Mouse (Mus musculus) midbrain, embryonic 15.5 days (tissue): ENCODE results near the gene Ccdc150. TPM values are rescaled to one million over a fixed set of nuclear protein-coding genes. Genes with fewer than 3 reads are reported as not detected.

Experiments
- ATAC-seq: fragments of 200-750 bp; cut with Nextera tagmentation; replicated peaks from 2 replicates; pipeline ENCODE4 v1.8.0; 2017; ENCODE audit warnings: moderate TSS enrichment
- H3K27ac ChIP-seq: fragments of 300-500 bp; sonication (generic); 2 replicates; pipeline ENCODE4 v1.5.1; 2015; ENCODE audit warnings: mild to moderate bottlenecking, inconsistent platforms
- H3K27me3 ChIP-seq: fragments of 300-500 bp; sonication (generic); replicated peaks from 2 replicates; pipeline ENCODE4 v1.6.1; 2015; ENCODE audit warnings: inconsistent platforms
- H3K36me3 ChIP-seq: fragments of 300-500 bp; sonication (generic); replicated peaks from 2 replicates; pipeline ENCODE4 v1.6.1; 2015; ENCODE audit warnings: inconsistent platforms
- H3K4me1 ChIP-seq: fragments of 300-500 bp; sonication (generic); 2 replicates; pipeline ENCODE4 v1.6.1; 2015; ENCODE audit warnings: inconsistent platforms
- H3K4me2 ChIP-seq: fragments of 300-500 bp; sonication (generic); 2 replicates; pipeline ENCODE4 v1.6.1; 2015; ENCODE audit warnings: inconsistent platforms, mild to moderate bottlenecking, moderate library complexity
- H3K4me3 ChIP-seq: fragments of 300-500 bp; sonication (generic); 2 replicates; pipeline ENCODE4 v1.5.1; 2015; ENCODE audit warnings: mild to moderate bottlenecking, inconsistent platforms
- H3K9ac ChIP-seq: fragments of 300-500 bp; sonication (generic); 2 replicates; pipeline ENCODE4 v1.6.1; 2015; ENCODE audit warnings: mild to moderate bottlenecking, inconsistent platforms
- H3K9me3 ChIP-seq: fragments of 300-500 bp; sonication (generic); 2 replicates; pipeline ENCODE4 v1.6.1; 2016; ENCODE audit warnings: inconsistent platforms
- WGBS: fragments of 180-500 bp; shearing (Covaris S2); methylation state at CpG from one replicate; pipeline ENCODE4 v1.1.7; 2015; ENCODE audit warnings: mixed read lengths; 5-methylcytosine and 5-hydroxymethylcytosine counted together
- polyA plus RNA-seq: library from polyadenylated mRNA; unstranded; fragments of >200 nt; fragmentation: Nextera tagmentation; extraction: Ambion mirVana; gene quantifications from 2 replicates; pipeline ENCODE4 v1.2.1, GENCODE M21; 2015

The Ccdc150 gene
- polyA plus RNA-seq = 0.09 and 0.14 TPM in 2 replicates

DNA sequence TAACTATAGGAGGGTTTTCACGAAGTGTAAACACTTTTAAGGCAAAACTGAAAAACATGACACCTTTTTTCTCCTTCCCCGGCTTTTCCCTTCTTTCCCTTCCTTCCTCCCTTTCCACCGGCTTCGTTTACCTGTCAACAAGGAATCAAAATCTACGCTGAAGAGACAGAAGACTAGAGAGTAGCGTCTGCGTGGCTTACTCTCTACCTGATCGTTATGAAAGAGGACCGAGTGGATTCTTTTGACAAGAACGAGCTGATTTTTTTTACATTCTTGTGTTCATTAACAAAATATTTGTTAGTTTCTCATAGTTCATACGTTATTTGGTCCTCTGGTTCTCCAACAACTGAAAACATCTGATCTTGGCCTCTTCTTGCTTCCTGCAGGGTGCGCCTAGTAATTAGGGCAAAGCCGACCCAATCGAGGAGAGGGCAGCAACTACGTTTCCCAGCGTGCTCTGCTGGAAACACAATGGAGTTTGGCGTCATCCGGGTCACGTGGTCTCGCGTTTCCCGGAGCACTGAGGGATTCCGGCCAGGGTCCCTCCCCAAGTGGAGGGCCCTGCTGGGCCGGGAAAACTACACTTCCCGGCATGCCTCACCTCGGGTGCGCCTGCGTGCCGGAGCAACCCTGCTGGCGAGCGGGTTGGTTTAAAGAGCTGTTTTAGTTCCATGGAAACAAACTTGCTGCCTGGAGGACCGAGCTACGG lies at the start of gene Ccdc150:
Gene Ccdc150 (plus strand): TSS at position 526 of the 709 bp plus-strand sequence.
- H3K4me3 ChIP-seq = peak within 1 kb of the TSS; percentile 48
- 17% methylated on average over 33 of the region's 33 CpGs for WGBS
- H3K4me1 ChIP-seq = peaks cover 8% of the 10 kb centered on the region
- no peaks in the 10 kb centered on the region for H3K27me3 ChIP-seq
- peak; percentile 100 for ATAC-seq
- H3K9ac ChIP-seq = peak within 1 kb of the TSS; percentile 31
- no peak within 1 kb of the TSS for H3K27ac ChIP-seq
- no peaks in the 10 kb centered on the region for H3K36me3 ChIP-seq
- H3K4me2 ChIP-seq = peak within 1 kb of the TSS; percentile 76
- no peaks in the 10 kb centered on the region for H3K9me3 ChIP-seq

- no peaks in the 10 kb centered on the region for H3K9me3 ChIP-seq
- H3K36me3 ChIP-seq = no peaks in the 10 kb centered on the region
- H3K4me1 ChIP-seq = no peaks in the 10 kb centered on the region
- H3K4me2 ChIP-seq = no peak overlapping the region
- 97% methylated on average over 3 of the region's 3 CpGs for WGBS
- no peak overlapping the region for H3K9ac ChIP-seq
- H3K4me3 ChIP-seq = no peak overlapping the region
- ATAC-seq = no peak
- no peaks in the 10 kb centered on the region for H3K27me3 ChIP-seq
- no peak overlapping the region for H3K27ac ChIP-seq
Measured at GRCm38 (mm10) chr1:54220273-54220672, 30.2 kb upstream of the Ccdc150 start.

DNA sequence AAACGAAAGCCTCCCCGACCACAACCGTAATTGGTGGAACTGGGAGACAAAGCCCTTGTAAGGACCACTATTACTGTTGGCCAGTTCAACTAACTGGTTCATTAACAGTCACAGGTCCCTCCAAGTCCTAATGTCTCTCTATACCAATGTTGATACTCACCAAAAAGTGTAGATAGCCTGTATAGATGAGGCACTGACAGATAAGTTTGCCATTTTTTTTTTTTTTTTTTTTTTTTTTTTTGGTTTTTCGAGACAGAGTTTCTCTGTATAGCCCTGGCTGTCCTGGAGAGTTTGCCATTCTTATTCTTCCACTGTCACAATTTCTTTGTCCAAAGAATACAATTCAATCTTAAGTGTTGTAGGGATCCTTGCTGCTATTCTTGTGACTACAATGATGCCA lies 7.8 kb upstream of the Ccdc150 start:
- Histone ChIP-seq H3K36me3 (no peaks in the 10 kb centered on the region), H3K9ac (no peak overlapping the region), H3K27ac (no peak overlapping the region), H3K27me3 (no peaks in the 10 kb centered on the region), H3K4me1 (no peaks in the 10 kb centered on the region), H3K4me2 (no peak overlapping the region), H3K4me3 (no peak overlapping the region), H3K9me3 (no peaks in the 10 kb centered on the region)
- ATAC-seq = no peak
- 93% methylated on average over 4 of the region's 4 CpGs for WGBS

- H3K4me1 ChIP-seq = no peaks in the 10 kb centered on the region
- no peaks in the 10 kb centered on the region for H3K9me3 ChIP-seq
- no peak overlapping the region for H3K27ac ChIP-seq
- H3K27me3 ChIP-seq = no peaks in the 10 kb centered on the region
- H3K36me3 ChIP-seq = no peaks in the 10 kb centered on the region
- no peak overlapping the region for H3K4me2 ChIP-seq
- WGBS = 62% methylated on average over 3 of the region's 3 CpGs
- H3K4me3 ChIP-seq = no peak overlapping the region
- no peak overlapping the region for H3K9ac ChIP-seq
- ATAC-seq = no peak
Measured at GRCm38 (mm10) chr1:54275552-54275951, 25.1 kb downstream of the Ccdc150 start.

DNA sequence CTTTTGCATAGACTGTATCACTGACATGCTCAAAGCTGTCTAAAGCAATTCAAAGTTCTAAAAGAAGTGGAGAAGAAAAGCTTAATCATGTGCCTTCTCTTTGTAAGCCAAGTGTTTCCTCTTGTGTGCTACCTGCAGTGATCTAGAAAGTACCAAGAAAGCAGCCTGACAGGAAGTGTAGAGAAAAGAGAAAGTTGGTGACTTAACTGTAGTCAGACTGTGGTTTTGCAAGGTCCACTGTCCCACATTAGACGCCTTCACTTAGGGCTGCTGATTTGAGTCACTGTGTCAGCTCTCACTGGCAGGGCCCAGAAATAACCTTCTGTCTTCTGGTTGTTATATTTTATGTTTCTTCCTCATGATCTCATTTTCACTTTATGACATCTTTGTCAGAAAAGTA lies 29.1 kb downstream of the Ccdc150 start:
- H3K4me2 ChIP-seq = no peak overlapping the region
- no peak overlapping the region for H3K4me3 ChIP-seq
- WGBS = 93% methylated on average over 1 of the region's 1 CpGs
- no peak for ATAC-seq
- H3K9ac ChIP-seq = no peak overlapping the region
- H3K27me3 ChIP-seq = no peaks in the 10 kb centered on the region
- H3K9me3 ChIP-seq = no peaks in the 10 kb centered on the region
- no peaks in the 10 kb centered on the region for H3K4me1 ChIP-seq
- H3K27ac ChIP-seq = no peak overlapping the region
- no peaks in the 10 kb centered on the region for H3K36me3 ChIP-seq

GRCm38 (mm10) chr1:54280651-54281050 lies 30.2 kb downstream of the Ccdc150 start:
- ATAC-seq = no peak
- no peak overlapping the region for H3K27ac ChIP-seq
- no peak overlapping the region for H3K4me2 ChIP-seq
- H3K4me3 ChIP-seq = no peak overlapping the region
- H3K9ac ChIP-seq = no peak overlapping the region
- H3K9me3 ChIP-seq = no peaks in the 10 kb centered on the region
- H3K36me3 ChIP-seq = no peaks in the 10 kb centered on the region
- no peaks in the 10 kb centered on the region for H3K4me1 ChIP-seq
- 85% methylated on average over 3 of the region's 3 CpGs for WGBS
- H3K27me3 ChIP-seq = no peaks in the 10 kb centered on the region

DNA sequence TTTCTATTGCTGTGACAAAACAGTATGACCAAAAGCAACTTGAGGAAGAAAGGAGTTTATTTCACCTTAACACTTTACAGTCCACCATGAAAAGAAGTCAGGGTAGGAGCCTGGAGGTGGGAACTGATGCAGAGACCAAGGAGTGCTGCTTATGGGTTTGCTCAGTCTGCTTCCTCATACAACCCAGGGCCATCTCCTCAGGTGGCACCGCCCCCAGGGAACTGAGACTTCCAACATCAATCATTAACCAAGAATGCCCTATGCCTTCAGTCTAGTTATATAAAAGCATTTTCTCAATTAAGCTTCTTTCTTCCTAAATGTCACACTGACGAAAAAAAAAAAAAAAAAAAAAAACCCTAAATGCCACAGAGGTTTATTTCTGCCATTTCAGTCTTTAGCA lies 55.9 kb downstream of the Ccdc150 start:
- Histone ChIP-seq H3K27ac (no peak overlapping the region), H3K9ac (no peak overlapping the region), H3K4me2 (no peak overlapping the region), H3K36me3 (no peaks in the 10 kb centered on the region), H3K4me1 (no peaks in the 10 kb centered on the region), H3K4me3 (no peak overlapping the region), H3K27me3 (no peaks in the 10 kb centered on the region), H3K9me3 (no peaks in the 10 kb centered on the region)
- WGBS = 69% methylated on average over 2 of the region's 2 CpGs
- ATAC-seq = no peak

DNA sequence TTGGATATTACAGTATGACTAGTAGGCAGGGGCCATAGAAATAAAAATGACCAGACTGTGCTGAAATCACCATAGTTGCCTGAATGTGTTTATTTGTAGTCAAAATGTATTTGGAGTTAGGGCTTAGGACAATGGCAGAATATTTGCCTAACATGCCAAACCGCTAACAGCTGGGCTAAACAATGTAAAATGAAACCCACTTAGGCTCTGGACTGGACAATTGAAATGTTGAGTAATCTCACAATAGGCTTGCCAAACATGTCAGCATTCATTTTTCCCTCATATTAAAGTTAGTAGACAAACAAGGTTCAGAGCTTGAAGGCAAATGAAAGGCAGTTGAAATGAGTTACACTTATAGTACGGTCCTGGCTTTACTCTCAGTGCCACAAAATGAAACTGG lies 76.2 kb downstream of the Ccdc150 start:
- WGBS = 95% methylated on average over 2 of the region's 2 CpGs
- Histone ChIP-seq H3K4me3 (no peak overlapping the region), H3K9ac (no peak overlapping the region), H3K9me3 (no peaks in the 10 kb centered on the region), H3K27ac (no peak overlapping the region), H3K36me3 (no peaks in the 10 kb centered on the region), H3K4me2 (no peak overlapping the region), H3K4me1 (no peaks in the 10 kb centered on the region), H3K27me3 (no peaks in the 10 kb centered on the region)
- no peak for ATAC-seq

GRCm38 (mm10) chr1:54327876-54328545 lies 77.5 kb downstream of the Ccdc150 start:
- Histone ChIP-seq H3K9ac (no peak overlapping the region), H3K4me3 (no peak overlapping the region), H3K36me3 (no peaks in the 10 kb centered on the region), H3K27ac (no peak overlapping the region), H3K27me3 (no peaks in the 10 kb centered on the region), H3K9me3 (no peaks in the 10 kb centered on the region), H3K4me1 (no peaks in the 10 kb centered on the region), H3K4me2 (no peak overlapping the region)
- 93% methylated on average over 6 of the region's 6 CpGs for WGBS
- no peak for ATAC-seq

GRCm38 (mm10) chr1:54332988-54333387 lies 82.5 kb downstream of the Ccdc150 start:
- Histone ChIP-seq H3K27ac (no peak overlapping the region), H3K9ac (no peak overlapping the region), H3K36me3 (no peaks in the 10 kb centered on the region), H3K9me3 (no peaks in the 10 kb centered on the region), H3K4me3 (no peak overlapping the region), H3K4me1 (no peaks in the 10 kb centered on the region), H3K4me2 (no peak overlapping the region), H3K27me3 (no peaks in the 10 kb centered on the region)
- no peak for ATAC-seq
- WGBS = 60% methylated on average over 4 of the region's 4 CpGs

DNA sequence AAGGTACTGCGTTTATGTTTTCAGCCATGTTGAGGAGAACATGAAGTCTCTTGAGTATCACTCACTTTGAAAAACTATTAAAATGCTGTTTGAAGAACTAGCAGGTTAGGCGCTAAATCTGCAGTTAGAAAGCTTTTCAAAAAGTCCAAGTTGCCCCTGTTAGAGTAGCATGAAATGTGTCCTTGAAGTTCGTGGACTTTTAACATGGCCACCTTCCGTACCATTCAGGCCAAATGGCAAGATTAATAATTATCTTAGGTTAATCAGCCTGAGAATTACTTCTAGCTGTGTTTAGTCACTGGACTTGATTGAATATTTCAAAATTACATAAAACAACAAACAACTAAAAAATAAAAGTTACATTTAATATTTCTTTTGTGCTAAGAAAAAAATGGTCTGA lies 104.3 kb downstream of the Ccdc150 start:
- H3K9ac ChIP-seq = no peak overlapping the region
- no peaks in the 10 kb centered on the region for H3K9me3 ChIP-seq
- H3K4me2 ChIP-seq = no peak overlapping the region
- no peak overlapping the region for H3K27ac ChIP-seq
- no peaks in the 10 kb centered on the region for H3K27me3 ChIP-seq
- H3K4me1 ChIP-seq = no peaks in the 10 kb centered on the region
- ATAC-seq = no peak
- no peaks in the 10 kb centered on the region for H3K36me3 ChIP-seq
- H3K4me3 ChIP-seq = no peak overlapping the region
- WGBS = 94% methylated on average over 4 of the region's 4 CpGs

GRCm38 (mm10) chr1:54355485-54355884 lies 105.0 kb downstream of the Ccdc150 start:
- ATAC-seq = no peak

GRCm38 (mm10) chr1:54356566-54356965 lies 106.1 kb downstream of the Ccdc150 start:
- Histone ChIP-seq H3K36me3 (no peaks in the 10 kb centered on the region), H3K4me2 (no peak overlapping the region), H3K27me3 (no peaks in the 10 kb centered on the region), H3K4me3 (no peak overlapping the region), H3K9me3 (no peaks in the 10 kb centered on the region), H3K27ac (no peak overlapping the region), H3K9ac (no peak overlapping the region), H3K4me1 (no peaks in the 10 kb centered on the region)
- 89% methylated on average over 6 of the region's 6 CpGs for WGBS
- ATAC-seq = no peak

More at GRCm38 (mm10) chr1:54355485-54355884, 105.0 kb downstream of the Ccdc150 start:
- H3K36me3 ChIP-seq = no peaks in the 10 kb centered on the region
- WGBS = 80% methylated on average over 5 of the region's 5 CpGs
- no peak overlapping the region for H3K4me2 ChIP-seq
- H3K9ac ChIP-seq = no peak overlapping the region
- H3K27me3 ChIP-seq = no peaks in the 10 kb centered on the region
- no peak overlapping the region for H3K27ac ChIP-seq
- H3K4me3 ChIP-seq = no peak overlapping the region
- no peaks in the 10 kb centered on the region for H3K9me3 ChIP-seq
- no peaks in the 10 kb centered on the region for H3K4me1 ChIP-seq
